Mouse (Mus musculus) adrenal gland, adult (tissue): ENCODE measurements around the gene Mdk.

Source experiments
- DNase-seq, 2 experiments: peaks; one replicate each; pipeline ENCODE4 v3.0.0; 2022 to 2023; ENCODE audit warnings: low spot score in 1 of 2; ENCODE audit not compliant: inconsistent age in 2 of 2

Mdk gene

GRCm38 (mm10) chr2:91932160-91932711, at the start of gene Mdk:
Gene Mdk, minus strand, starts transcription at chr2:91932297.
- no peak for DNase-seq

GRCm38 (mm10) chr2:91980830-91981229, 48.7 kb upstream of the Mdk start:
- no peak for DNase-seq

- no peak for DNase-seq
These were observed 48.1 kb upstream of the Mdk start for GRCm38 (mm10) chr2:91980245-91980644.

- DNase-seq: no peak
These were observed 46.5 kb upstream of the Mdk start for GRCm38 (mm10) chr2:91978547-91978946.

- no peak for DNase-seq
These were observed 45.9 kb upstream of the Mdk start for GRCm38 (mm10) chr2:91977960-91978359.

- peak; percentile 20 to 52 for DNase-seq
These were observed 43.8 kb upstream of the Mdk start, which contains the start of gene Dgkz for GRCm38 (mm10) chr2:91975581-91976541. Gene Dgkz, minus strand, starts transcription at chr2:91975864.

- no peak for DNase-seq
These were observed 41.5 kb upstream of the Mdk start for GRCm38 (mm10) chr2:91973416-91974135.

GRCm38 (mm10) chr2:91972121-91972566, 40.0 kb upstream of the Mdk start:
- DNase-seq: peak in 1 of 2 experiments; percentile 37

- peak; percentile 43 to 71 for DNase-seq
These were observed 39.4 kb upstream of the Mdk start for GRCm38 (mm10) chr2:91971231-91972097.

- peak; percentile 45 to 67 for DNase-seq
These were observed 35.9 kb upstream of the Mdk start for GRCm38 (mm10) chr2:91967962-91968361.

- peak; percentile 28 to 76 for DNase-seq
These were observed 34.3 kb upstream of the Mdk start for GRCm38 (mm10) chr2:91966367-91966766.

GRCm38 (mm10) chr2:91965417-91965816, 33.3 kb upstream of the Mdk start:
- DNase-seq: peak; percentile 80 to 81

GRCm38 (mm10) chr2:91964610-91965204, 32.6 kb upstream of the Mdk start:
- DNase-seq: peak; percentile 28 to 63

GRCm38 (mm10) chr2:91963443-91963932, 31.4 kb upstream of the Mdk start:
- peak; percentile 98 to 99 for DNase-seq

GRCm38 (mm10) chr2:91962864-91963401, 30.8 kb upstream of the Mdk start:
- peak in 1 of 2 experiments; percentile 70 for DNase-seq

- DNase-seq: no peak
These were observed 30.0 kb upstream of the Mdk start for GRCm38 (mm10) chr2:91961901-91962761.

- no peak for DNase-seq
These were observed 28.4 kb upstream of the Mdk start for GRCm38 (mm10) chr2:91960459-91960858.

GRCm38 (mm10) chr2:91959544-91960410, 27.7 kb upstream of the Mdk start:
- peak in 1 of 2 experiments; percentile 37 for DNase-seq
